Mouse (Mus musculus): ENCODE results near the gene Phf6. TPM values are rescaled to one million over a fixed set of nuclear protein-coding genes. Genes with fewer than 3 reads are reported as not detected.
"Not testable (repeated sequence)": the region's sequence is repeated elsewhere in the genome, so short reads cannot be mapped to it uniquely, and the experiment has no call there.

Phf6 gene
- total and polyA plus RNA-seq, 3 experiments, result 15.8 to 44.9 (median 18.7) TPM

DNA sequence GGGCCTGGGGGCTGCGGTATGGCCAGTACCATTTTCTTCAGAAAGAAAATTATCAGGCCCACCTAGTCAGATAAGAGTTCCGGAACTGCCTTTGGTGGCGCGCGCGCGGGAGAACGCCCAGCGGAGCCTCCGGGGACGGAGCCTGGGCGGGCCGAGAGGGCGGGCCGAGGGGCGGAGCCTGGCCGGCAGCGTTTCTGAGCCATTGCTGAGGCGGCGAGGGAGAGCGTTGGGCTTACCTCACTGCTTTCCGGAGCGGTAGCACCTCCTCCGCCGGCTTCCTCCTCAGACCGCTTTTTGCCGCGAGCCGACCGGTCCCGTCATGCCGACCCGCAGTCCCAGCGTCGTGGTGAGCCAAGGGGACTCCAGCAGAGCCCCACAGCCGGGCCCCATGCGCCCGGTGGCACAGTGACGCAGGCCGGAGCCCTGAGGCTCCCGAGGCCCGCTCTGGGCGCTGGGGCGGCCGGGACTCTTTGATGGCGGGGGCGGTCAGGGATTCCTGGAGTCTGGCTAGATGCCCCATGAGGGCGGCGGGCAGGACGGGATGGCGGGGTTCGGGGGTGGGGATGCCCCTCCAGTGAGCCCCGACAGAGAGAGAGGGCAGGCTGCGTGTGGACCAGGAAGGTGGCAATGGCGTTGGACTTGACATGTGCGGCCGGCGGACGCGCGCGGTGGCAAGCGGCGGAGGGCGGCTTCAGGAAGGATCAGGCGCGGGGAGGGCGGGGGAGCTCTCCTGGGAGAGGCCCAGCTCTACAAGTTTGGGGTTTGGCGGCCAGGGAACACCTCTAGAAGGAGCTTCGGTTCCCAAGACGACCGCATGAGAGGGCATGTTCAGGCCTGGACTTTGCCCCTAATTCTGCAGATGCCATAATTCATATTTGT lies 76.1 kb downstream of the Phf6 start, which contains the start of gene Hprt:
Gene Hprt (plus strand): TSS at position 233 of the 879 bp plus-strand sequence.
- H3K27ac ChIP-seq (ENCODE audit: control insufficient read depth, low read depth, low read length), result peak within 1 kb of the TSS; percentile 80
- DNase-seq (ENCODE audit: low read depth, low spot score), result peak; percentile 90

DNA sequence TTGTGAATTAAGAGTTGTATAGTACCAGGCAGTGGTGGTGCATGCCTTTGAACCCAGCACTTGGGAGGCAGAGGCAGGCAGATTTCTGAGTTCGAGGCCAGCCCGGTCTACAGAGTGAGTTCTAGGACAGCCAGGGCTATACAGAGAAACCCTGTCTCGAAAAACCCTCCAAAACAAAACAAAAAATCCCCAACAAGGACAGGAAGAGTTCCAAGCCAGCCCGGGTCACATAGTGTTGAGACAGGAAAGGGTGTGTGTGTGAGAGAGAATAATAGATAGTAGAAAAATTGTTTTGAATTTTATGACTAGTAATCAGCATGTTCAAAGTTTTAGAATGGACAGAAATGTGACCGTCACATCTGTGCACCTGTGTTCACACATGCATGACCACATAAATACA lies 82.7 kb downstream of the Phf6 start:
- Histone ChIP-seq H3K36me3 (ENCODE audit: control insufficient read depth in 1 of 2, insufficient read depth in 2 of 2, low read length in 2 of 2) (peaks cover 1 to 23% of the 10 kb centered on the region in 2 experiments), H3K79me2 (ENCODE audit: control insufficient read depth, insufficient read depth, low read length, poor library complexity) (peaks cover 19% of the 10 kb centered on the region)
- H3K9me3 ChIP-seq (replicated peaks; ENCODE audit: insufficient read depth, low read length); H3K4me3 ChIP-seq (ENCODE audit: control insufficient read depth in 1 of 2, insufficient read depth in 1 of 2, low read depth in 2 of 2, low read length in 2 of 2); H3K27ac ChIP-seq (ENCODE audit: control insufficient read depth, low read depth, low read length); H3K4me1 ChIP-seq (ENCODE audit: control insufficient read depth in 1 of 2, insufficient read depth in 2 of 2, low read length in 2 of 2); DNase-seq (ENCODE audit: low read depth, low spot score); H3K27me3 ChIP-seq (ENCODE audit: control insufficient read depth in 1 of 2, insufficient read depth in 2 of 2, low read length in 2 of 2); H3K9ac ChIP-seq (ENCODE audit: control insufficient read depth, low read depth, low read length, poor library complexity, severe bottlenecking): not testable (repeated sequence)

More for the DNA sequence above, 76.1 kb downstream of the Phf6 start, which contains the start of gene Hprt:
- Histone ChIP-seq H3K27me3 (ENCODE audit: control insufficient read depth in 1 of 2, insufficient read depth in 2 of 2, low read length in 2 of 2) (no peaks in the 10 kb centered on the region), H3K4me3 (ENCODE audit: control insufficient read depth in 1 of 2, insufficient read depth in 1 of 2, low read depth in 2 of 2, low read length in 2 of 2) (peak within 1 kb of the TSS; percentile 88 to 94), H3K36me3 (ENCODE audit: control insufficient read depth in 1 of 2, insufficient read depth in 2 of 2, low read length in 2 of 2) (peaks cover 0 to 24% of the 10 kb centered on the region in 2 experiments; a peak in 3 of 4 replicates), H3K4me1 (ENCODE audit: control insufficient read depth in 1 of 2, insufficient read depth in 2 of 2, low read length in 2 of 2) (peaks cover 0 to 3% of the 10 kb centered on the region in 2 experiments; a peak in 1 of 4 replicates), H3K9ac (ENCODE audit: control insufficient read depth, low read depth, low read length, poor library complexity, severe bottlenecking) (peak within 1 kb of the TSS; percentile 95), H3K9me3 (replicated peaks; ENCODE audit: insufficient read depth, low read length) (no peaks in the 10 kb centered on the region), H3K79me2 (ENCODE audit: control insufficient read depth, insufficient read depth, low read length, poor library complexity) (peaks cover 34% of the 10 kb centered on the region)
- TF ChIP-seq POLR2AphosphoS2 (IDR thresholded peaks at IDR 0.05; ENCODE audit: low read length) (peak; percentile 63; the same call in 1 of the 2 replicates), ELF1 (IDR thresholded peaks at IDR 0.05; ENCODE audit: low read depth, low read length) (no peak), GATA1 (IDR thresholded peaks at IDR 0.05; ENCODE audit: low read depth, low read length) (peak; percentile 77), E2F4 (IDR thresholded peaks at IDR 0.05; ENCODE audit: borderline replicate concordance, low read depth, low read length) (peak; percentile 83; the same call in 1 of the 2 replicates), RAD21 (IDR thresholded peaks at IDR 0.05; ENCODE audit: low read depth, low read length) (no peak), MAX (IDR thresholded peaks at IDR 0.05; ENCODE audit: low read length) (peak; percentile 32; the same call in 1 of the 2 replicates), NRF1 (IDR thresholded peaks at IDR 0.05; ENCODE audit: insufficient read depth, low read depth, low read length, poor library complexity, severe bottlenecking) (peak; percentile 55), POLR2A (IDR thresholded peaks at IDR 0.05; ENCODE audit: control insufficient read depth in 1 of 2, insufficient read depth in 1 of 2, low read depth in 1 of 2, low read length in 2 of 2, poor library complexity in 1 of 2) (peak; percentile 62 to 92; a peak in 3 of 4 replicates), MXI1 (IDR thresholded peaks at IDR 0.05; ENCODE audit: low read depth, low read length) (peak; percentile 30; the same call in 1 of the 2 replicates), KAT2A (conservative IDR thresholded peaks at IDR 0.05; ENCODE audit: low read depth, low read length) (no peak), HCFC1 (IDR thresholded peaks at IDR 0.05; ENCODE audit: low read depth, low read length) (0 out of 2 replicates have a peak, but pooled peaks have one; percentile 35), EP300 (IDR thresholded peaks at IDR 0.05; ENCODE audit: low read depth in 1 of 2, low read length in 2 of 2) (peak; percentile 26 to 43; a peak in 3 of 4 replicates), CHD2 (IDR thresholded peaks at IDR 0.05; ENCODE audit: low read length) (no peak), TBP (IDR thresholded peaks at IDR 0.05; ENCODE audit: low read depth, low read length) (peak; percentile 65; the same call in 1 of the 2 replicates), NELFE (IDR thresholded peaks at IDR 0.05; ENCODE audit: low read depth, low read length) (peak; percentile 80), ZMIZ1 (IDR thresholded peaks at IDR 0.05; ENCODE audit: low read depth, low read length) (peak; percentile 89), CTCF (IDR thresholded peaks at IDR 0.05 in 2 of 3, conservative IDR thresholded peaks at IDR 0.05 in 1 of 3; ENCODE audit: control insufficient read depth in 1 of 3, insufficient read depth in 1 of 3, low read depth in 2 of 3, low read length in 3 of 3, poor library complexity in 1 of 3, severe bottlenecking in 1 of 3) (no peak), SIN3A (IDR thresholded peaks at IDR 0.05; ENCODE audit: low read length) (peak; percentile 42; the same call in 1 of the 2 replicates)
